Comparison of ENCODE assay signal across 12 mouse cellular contexts in the genomic region with DNA sequence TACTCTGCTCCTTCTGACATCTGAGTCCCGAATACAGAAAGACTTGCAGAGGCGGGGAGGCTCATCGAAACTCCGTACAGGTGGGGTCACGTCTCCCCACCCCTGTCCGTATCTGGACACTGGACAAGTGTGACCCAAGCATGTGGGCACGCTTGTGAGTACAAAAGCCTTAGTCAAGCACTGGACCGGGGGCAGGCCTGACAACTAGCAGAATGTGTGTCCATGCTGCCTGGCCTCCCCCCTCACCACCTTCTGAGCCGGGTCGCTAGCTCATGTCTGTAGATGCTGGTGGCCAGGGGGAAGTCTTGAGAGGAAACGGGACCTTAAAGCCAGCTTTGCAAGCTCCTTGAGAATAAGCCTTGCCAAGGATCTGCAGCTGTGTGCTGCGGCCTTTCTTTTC. TPM values are rescaled to one million over a fixed set of nuclear protein-coding genes. Genes with fewer than 3 reads are reported as not detected.
DNase-seq lines count a peak whose midpoint lies in the region; ATAC-seq lines count a peak whose summit lies in the region.
"Had no signal": no experiment of that assay in that cellular context is flagged by ENCODE, and none has a peak within 500 bp of the region (broad histone marks: within the 10 kb centered on the region; RNA-seq: fewer than 3 reads in every experiment).

No protein-coding gene starts in this region.

- no peaks in the 10 kb centered on the region for H3K9me3 ChIP-seq in heart, embryonic 13.5 days
- H3K9me3 ChIP-seq in megakaryocyte, embryonic 14.5 days, result no peaks in the 10 kb centered on the region
- no peaks in the 10 kb centered on the region for H3K9me3 ChIP-seq in embryonic facial prominence, embryonic 13.5 days
- H3K9me3 ChIP-seq in liver, embryonic 12.5 days (replicated peaks), result no peaks in the 10 kb centered on the region
- H3K9me3 ChIP-seq in heart, embryonic 11.5 days (replicated peaks; ENCODE audit: control insufficient read depth, low read length), result no peaks in the 10 kb centered on the region

- H3K36me3 ChIP-seq in heart, embryonic 13.5 days, result peaks cover 12% of the 10 kb centered on the region
- peaks cover 77% of the 10 kb centered on the region for H3K36me3 ChIP-seq in megakaryocyte, embryonic 14.5 days (replicated peaks; ENCODE audit: low read length)
- H3K36me3 ChIP-seq in embryonic facial prominence, embryonic 13.5 days, result peaks cover 22% of the 10 kb centered on the region
- peaks cover 53% of the 10 kb centered on the region for H3K36me3 ChIP-seq in liver, embryonic 12.5 days
- peaks cover 5% of the 10 kb centered on the region; the same call in 1 of the 2 replicates for H3K36me3 ChIP-seq in heart, embryonic 11.5 days (ENCODE audit: control insufficient read depth, insufficient read depth, low read length)

- H3K4me2 ChIP-seq in heart, embryonic 13.5 days, result no peak overlapping the region
- no peak overlapping the region for H3K4me2 ChIP-seq in embryonic facial prominence, embryonic 13.5 days
- H3K4me2 ChIP-seq in liver, embryonic 12.5 days, result peak overlapping the region; percentile 96; the same call in 1 of the 2 replicates
- H3K4me2 ChIP-seq in heart, embryonic 11.5 days, result no peak overlapping the region

- no peak overlapping the region for H3K4me3 ChIP-seq in heart, embryonic 13.5 days
- H3K4me3 ChIP-seq in megakaryocyte, embryonic 14.5 days (replicated peaks), result peak overlapping the region; percentile 53
- H3K4me3 ChIP-seq in embryonic facial prominence, embryonic 13.5 days, result no peak overlapping the region
- H3K4me3 ChIP-seq in liver, embryonic 12.5 days, result no peak overlapping the region
- no peak overlapping the region for H3K4me3 ChIP-seq in heart, embryonic 11.5 days (ENCODE audit: low read depth, low read length)
- H3K4me3 ChIP-seq: layer of hippocampus, adult 2 months had no signal

- no peak for ATAC-seq in heart, embryonic 13.5 days (ENCODE audit: extremely low read depth, insufficient number of reproducible peaks, low FRiP score, low TSS enrichment)
- no peak for ATAC-seq in megakaryocyte, adult 5-6 weeks (ENCODE audit: poor library complexity, severe bottlenecking)
- ATAC-seq in embryonic facial prominence, embryonic 13.5 days (ENCODE audit: insufficient number of reproducible peaks, insufficient read depth, low FRiP score, low TSS enrichment, low read depth), result no peak
- no peak for ATAC-seq in liver, embryonic 12.5 days
- ATAC-seq in heart, embryonic 11.5 days (replicated peaks; ENCODE audit: insufficient number of reproducible peaks, low FRiP score, low TSS enrichment), result no peak

- H3K9ac ChIP-seq in heart, embryonic 13.5 days, result 0 out of 2 replicates have a peak overlapping the region, but pooled peaks have one; percentile 33
- no peak overlapping the region for H3K9ac ChIP-seq in embryonic facial prominence, embryonic 13.5 days
- H3K9ac ChIP-seq in liver, embryonic 12.5 days, result peak overlapping the region; percentile 79
- H3K9ac ChIP-seq in heart, embryonic 11.5 days (ENCODE audit: low read depth, low read length), result no peak overlapping the region

- H3K4me1 ChIP-seq in heart, embryonic 13.5 days, result peaks cover 75% of the 10 kb centered on the region
- H3K4me1 ChIP-seq in megakaryocyte, embryonic 14.5 days, result peaks cover 91% of the 10 kb centered on the region
- peaks cover 77% of the 10 kb centered on the region for H3K4me1 ChIP-seq in embryonic facial prominence, embryonic 13.5 days
- H3K4me1 ChIP-seq in liver, embryonic 12.5 days, result peaks cover 94% of the 10 kb centered on the region
- peaks cover 57% of the 10 kb centered on the region for H3K4me1 ChIP-seq in heart, embryonic 11.5 days (ENCODE audit: control insufficient read depth, insufficient read depth, low read length)

- intact Hi-C loops in heart, postnatal 14 days (cut with DNase I), result no loop called here
- intact Hi-C loops in left cerebral cortex, postnatal 36 days (cut with DNase I), result no loop called here

- no peak overlapping the region; the same call in 1 of the 2 replicates for H3K27ac ChIP-seq in heart, embryonic 13.5 days (replicated peaks)
- H3K27ac ChIP-seq in embryonic facial prominence, embryonic 13.5 days, result peak overlapping the region; percentile 12; the same call in 1 of the 2 replicates
- peak overlapping the region; percentile 89 for H3K27ac ChIP-seq in liver, embryonic 12.5 days
- H3K27ac ChIP-seq in heart, embryonic 11.5 days (ENCODE audit: low read depth, low read length), result no peak overlapping the region

- WGBS in heart, embryonic 13.5 days, result 72% methylated on average over 12 of the region's 12 CpGs
- 48% methylated on average over 12 of the region's 12 CpGs for WGBS in embryonic facial prominence, embryonic 13.5 days
- 74% methylated on average over 12 of the region's 12 CpGs for WGBS in liver, embryonic 12.5 days (ENCODE audit: insufficient replicate concordance)
- WGBS in heart, embryonic 11.5 days (ENCODE audit: insufficient replicate concordance), result 72% methylated on average over 12 of the region's 12 CpGs

- no peaks in the 10 kb centered on the region for H3K27me3 ChIP-seq in heart, embryonic 13.5 days (replicated peaks)
- no peaks in the 10 kb centered on the region for H3K27me3 ChIP-seq in megakaryocyte, embryonic 14.5 days (replicated peaks)
- H3K27me3 ChIP-seq in embryonic facial prominence, embryonic 13.5 days, result no peaks in the 10 kb centered on the region
- H3K27me3 ChIP-seq in liver, embryonic 12.5 days (replicated peaks), result no peaks in the 10 kb centered on the region
- no peaks in the 10 kb centered on the region for H3K27me3 ChIP-seq in heart, embryonic 11.5 days (ENCODE audit: control insufficient read depth, insufficient read depth, low read length)

- no peak for DNase-seq in heart, postnatal 14 days
- no peak for DNase-seq in left cerebral cortex, postnatal 36 days (ENCODE audit: low spot score in 2 of 2)
- DNase-seq: adrenal gland, postnatal 10 days; gastrocnemius, postnatal 14 days; kidney, adult 8-10 months had no signal

RNA-seq across cellular contexts. Expression of a gene that starts 10.6 kb away (rescaled TPM):
- 34.4 and 41.8 TPM in 2 replicates for polyA plus RNA-seq in heart, embryonic 13.5 days (2015; fragmentation: Nextera tagmentation; extraction: Ambion mirVana)
- 10 to 100 TPM; 29.0 to 32.0 TPM for total RNA-seq in heart, postnatal 14 days (2021)
- polyA plus RNA-seq in megakaryocyte, embryonic 14.5 days (2012; ENCODE audit: insufficient read depth, low replicate concordance), result 138 and 188 TPM in 2 replicates
- 27.5 and 37.3 TPM in 2 replicates for total RNA-seq in megakaryocyte, adult 5-6 weeks (2015)
- total RNA-seq in megakaryocyte, adult 5-6 weeks (2017), result 27.6 and 43.3 TPM in 2 replicates
- polyA plus RNA-seq in embryonic facial prominence, embryonic 13.5 days (2015; fragmentation: Nextera tagmentation; extraction: Ambion mirVana), result 59.1 and 61.9 TPM in 2 replicates
- 45.7 and 50.9 TPM in 2 replicates for polyA plus RNA-seq in liver, embryonic 12.5 days (2016; fragmentation: Nextera tagmentation; extraction: Ambion mirVana)
- total RNA-seq in left cerebral cortex, postnatal 36 days (2021), result 10 to 100 TPM; 48.2 to 63.2 TPM
- polyA plus RNA-seq in heart, embryonic 11.5 days (2014; fragmentation: Nextera tagmentation; extraction: Ambion mirVana), result 39.0 and 41.0 TPM in 2 replicates

Comparison
In these comparisons a context has a peak if more than half of its experiments do, and no peak if none do; other contexts are left out.
1. H3K9ac ChIP-seq: peak in heart, embryonic 13.5 days (single experiment) and liver, embryonic 12.5 days (single experiment); none in embryonic facial prominence, embryonic 13.5 days (single experiment) and heart, embryonic 11.5 days (single experiment).
2. H3K27ac ChIP-seq: peak in embryonic facial prominence, embryonic 13.5 days (single experiment) and liver, embryonic 12.5 days (single experiment); none in heart, embryonic 13.5 days (single experiment) and heart, embryonic 11.5 days (single experiment).